Mouse (Mus musculus) neural tube, embryonic 11.5 days (tissue): ENCODE measurements around the gene Gm281. TPM values are rescaled to one million over a fixed set of nuclear protein-coding genes. Genes with fewer than 3 reads are reported as not detected.

Source experiments
- ATAC-seq: fragments of 200-750 bp; cut with Nextera tagmentation; 2 replicates; pipeline ENCODE4 v1.8.0; 2017; ENCODE audit warnings: moderate number of reproducible peaks, mild to moderate bottlenecking, moderate TSS enrichment, moderate library complexity; ENCODE audit not compliant: insufficient read depth, low FRiP score, low TSS enrichment
- DNase-seq: peaks from one replicate; pipeline ENCODE4 v3.0.0-alpha.2; 2015; ENCODE audit warnings: low spot score
- H3K27ac ChIP-seq: fragments of 300-500 bp; sonication (generic); 2 replicates; pipeline ENCODE4 v1.5.1; 2014; ENCODE audit warnings: low read depth, mild to moderate bottlenecking, low read length
- H3K27me3 ChIP-seq: fragments of 300-500 bp; sonication (generic); 2 replicates; pipeline ENCODE4 v1.6.1; 2014; ENCODE audit warnings: mild to moderate bottlenecking, low read length, mixed read lengths; ENCODE audit not compliant: control insufficient read depth, insufficient read depth
- H3K36me3 ChIP-seq: fragments of 300-500 bp; sonication (generic); 2 replicates; pipeline ENCODE4 v1.6.1; 2014; ENCODE audit warnings: mild to moderate bottlenecking, low read length, moderate library complexity, mixed read lengths; ENCODE audit not compliant: control insufficient read depth, insufficient read depth
- H3K4me1 ChIP-seq: fragments of 300-500 bp; sonication (generic); 2 replicates; pipeline ENCODE4 v1.6.1; 2014; ENCODE audit warnings: low read length, mixed read lengths; ENCODE audit not compliant: control insufficient read depth, insufficient read depth
- H3K4me2 ChIP-seq: fragments of 300-500 bp; sonication (generic); 2 replicates; pipeline ENCODE4 v1.6.1; 2014; ENCODE audit warnings: low read depth, mild to moderate bottlenecking, moderate library complexity
- H3K4me3 ChIP-seq: fragments of 300-500 bp; sonication (generic); 2 replicates; pipeline ENCODE4 v1.5.1; 2014; ENCODE audit warnings: low read depth, low read length
- H3K9ac ChIP-seq: fragments of 300-500 bp; sonication (generic); 2 replicates; pipeline ENCODE4 v1.6.1; 2014; ENCODE audit warnings: mild to moderate bottlenecking, low read length
- H3K9me3 ChIP-seq: fragments of 300-500 bp; sonication (generic); 2 replicates; pipeline ENCODE4 v1.6.1; 2016; ENCODE audit warnings: low read length; ENCODE audit not compliant: control insufficient read depth
- WGBS: fragments of 180-500 bp; shearing (Covaris S2); extraction: QIAGEN DNeasy Blood & Tissue Kit; methylation state at CpG from one replicate; pipeline ENCODE4 v1.1.7; 2014; 5-methylcytosine and 5-hydroxymethylcytosine counted together
- microRNA-seq: library from miRNA; unstranded; fragments of <30 nt; microRNA quantifications from one replicate; pipeline ENCODE4, GENCODE M21; 2016
- polyA plus RNA-seq: library from polyadenylated mRNA; unstranded; fragments of >200 nt; fragmentation: Nextera tagmentation; extraction: Ambion mirVana; gene quantifications from 2 replicates; pipeline ENCODE4 v1.2.1, GENCODE M21; 2014

Gene Gm281
- polyA plus RNA-seq, 1 experiment from 2014 or later, result not detected

DNA sequence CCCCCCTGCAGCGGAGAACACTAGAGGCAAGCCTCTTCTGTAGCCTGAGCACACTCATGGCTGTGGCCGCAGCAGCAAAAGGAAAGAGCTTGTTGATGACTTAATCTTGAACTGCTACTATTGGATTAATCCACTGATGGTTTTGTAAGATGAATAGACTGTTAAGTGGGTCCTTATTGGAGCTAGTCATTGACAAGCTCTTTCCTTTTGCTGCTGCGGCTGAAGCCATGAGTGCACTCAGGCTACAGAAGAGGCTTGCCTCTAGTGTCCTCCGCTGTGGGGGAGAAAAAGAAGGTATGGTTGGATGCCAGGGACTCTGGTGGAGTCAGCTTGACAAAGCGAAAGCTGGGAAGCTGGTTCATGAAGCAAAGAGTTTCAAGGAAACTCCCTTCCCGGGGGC, 135.9 kb downstream of the Gm281 start:
- Histone ChIP-seq H3K36me3 (no peaks in the 10 kb centered on the region), H3K27ac (no peak overlapping the region), H3K4me2 (no peak overlapping the region), H3K4me1 (no peaks in the 10 kb centered on the region), H3K9ac (no peak overlapping the region), H3K9me3 (no peaks in the 10 kb centered on the region), H3K4me3 (no peak overlapping the region), H3K27me3 (no peaks in the 10 kb centered on the region)
- no peak for ATAC-seq
- 73% methylated on average over 4 of the region's 6 CpGs for WGBS
- no peak for DNase-seq

DNA sequence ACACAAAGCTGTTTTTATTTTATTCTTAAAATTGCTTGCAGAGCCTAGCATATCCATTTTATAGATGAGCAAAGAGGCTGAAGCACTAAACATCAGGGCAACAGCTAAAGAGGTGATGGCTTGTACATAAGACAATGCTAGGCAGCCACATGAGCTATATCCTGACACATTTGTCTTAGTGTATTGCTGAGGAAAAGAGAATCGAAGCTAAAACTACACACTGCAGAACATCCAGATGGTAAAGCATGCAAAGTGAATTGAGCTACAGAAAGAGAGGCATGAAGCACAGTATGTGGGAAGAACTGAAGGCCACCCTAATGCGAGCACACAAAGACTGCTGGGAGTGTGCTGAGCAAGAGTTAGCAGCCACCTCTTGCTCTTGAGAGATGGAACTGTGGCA, 143.1 kb downstream of the Gm281 start:
- no peak overlapping the region for H3K9ac ChIP-seq
- peaks cover 5% of the 10 kb centered on the region; the same call in 1 of the 2 replicates for H3K4me1 ChIP-seq
- WGBS, result 50% methylated on average over 2 of the region's 2 CpGs
- H3K27me3 ChIP-seq, result no peaks in the 10 kb centered on the region
- no peaks in the 10 kb centered on the region for H3K9me3 ChIP-seq
- H3K27ac ChIP-seq, result peak overlapping the region; percentile 44; the same call in 1 of the 2 replicates
- ATAC-seq (0 out of 2 replicates have a peak, but pooled peaks have one; percentile 24), DNase-seq (peak; percentile 10)
- H3K36me3 ChIP-seq, result no peaks in the 10 kb centered on the region
- no peak overlapping the region for H3K4me3 ChIP-seq
- H3K4me2 ChIP-seq, result no peak overlapping the region

DNA sequence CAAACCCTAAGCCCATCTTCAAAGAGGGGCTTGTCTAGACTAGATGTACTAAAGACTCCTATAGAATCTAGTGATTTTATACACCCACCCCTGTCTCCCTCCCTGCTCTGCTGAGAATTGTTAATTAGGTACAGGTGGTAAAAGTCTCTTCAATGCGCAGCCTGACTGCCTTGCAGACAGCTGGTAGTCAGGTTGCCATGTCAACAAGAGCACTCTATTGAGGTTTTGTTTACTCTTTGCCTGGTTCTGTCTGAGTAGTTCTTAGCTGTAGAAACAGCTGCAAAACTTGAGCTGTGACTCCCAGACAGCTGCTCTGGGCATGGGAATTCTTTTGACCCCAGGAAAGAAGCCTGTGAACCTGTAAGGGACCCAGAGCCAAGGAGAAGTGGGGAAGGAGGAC, 143.6 kb downstream of the Gm281 start:
- H3K4me1 ChIP-seq, result peaks cover 5% of the 10 kb centered on the region; the same call in 1 of the 2 replicates
- H3K27me3 ChIP-seq, result no peaks in the 10 kb centered on the region
- whole genome bisulfite sequencing, result 0% methylated on average over 1 of the region's 1 CpGs
- no peaks in the 10 kb centered on the region for H3K9me3 ChIP-seq
- no peak overlapping the region for H3K4me3 ChIP-seq
- no peak overlapping the region; the same call in 1 of the 2 replicates for H3K9ac ChIP-seq
- H3K27ac ChIP-seq, result 0 out of 2 replicates have a peak overlapping the region, but pooled peaks have one; percentile 14
- DNase-seq (peak; percentile 21), ATAC-seq (peak; percentile 85)
- H3K36me3 ChIP-seq, result no peaks in the 10 kb centered on the region
- H3K4me2 ChIP-seq, result no peak overlapping the region

Small RNA genes lying within 50 kb of the gene (microRNA-seq; reads per million reads assigned to microRNA genes)
- not detected for gene Gm27506

Other genes with a start within 250 kb of the Gm281 start
- gene Sntn, start 243.6 kb downstream of the Gm281 start, polyA plus RNA-seq, result not detected in 2 replicates
- 3.9 and 4.8 TPM in 2 replicates for gene Atxn7, start 47.0 kb upstream of the Gm281 start, polyA plus RNA-seq
- 225 and 238 TPM in 2 replicates for gene Thoc7, start 47.4 kb upstream of the Gm281 start, polyA plus RNA-seq
- 309 and 319 TPM in 2 replicates for gene Psmd6, start 206.5 kb upstream of the Gm281 start, polyA plus RNA-seq